Mouse (Mus musculus) brain, embryonic 14.5 days (tissue): Measurements from ENCODE around the gene Homer1.

Source experiments
- CTCF ChIP-seq: fragments of 200-500 bp; IDR thresholded peaks from 2 replicates; pipeline ENCODE4 v1.5.1; 2012; ENCODE audit warnings: inconsistent platforms, mild to moderate bottlenecking, moderate library complexity, borderline replicate concordance; ENCODE audit not compliant: insufficient read depth, insufficient read length; ENCODE audit errors: extremely low read depth
- POLR2A ChIP-seq: fragments of 200-500 bp; IDR thresholded peaks from 2 replicates; pipeline ENCODE4 v1.6.1; 2012; ENCODE audit warnings: mild to moderate bottlenecking, inconsistent platforms, borderline replicate concordance; ENCODE audit not compliant: poor library complexity, insufficient read depth, insufficient read length, severe bottlenecking; ENCODE audit errors: extremely low read depth

DNA sequence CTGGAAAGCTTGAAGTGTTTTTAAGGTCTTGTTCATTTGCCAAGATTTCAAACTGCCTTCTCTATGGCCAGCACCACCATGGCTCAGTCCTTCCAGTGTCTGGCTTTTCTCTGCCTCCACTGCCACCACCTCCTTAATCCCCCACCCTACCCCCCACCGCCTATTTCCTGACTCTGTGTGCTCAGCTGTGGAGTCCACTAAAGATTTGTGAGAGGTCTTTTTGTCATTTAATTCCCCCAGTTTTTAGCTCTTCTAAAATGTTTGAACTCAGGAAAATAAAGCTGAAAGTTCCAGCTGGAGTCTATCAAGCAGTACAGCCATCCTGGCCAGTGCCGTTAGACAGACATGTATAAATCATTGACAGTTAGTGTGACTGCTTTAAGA is 89.8 kb downstream of the Homer1 start:
- no peak for TF ChIP-seq CTCF
- TF ChIP-seq POLR2A: no peak
